Mouse (Mus musculus): ENCODE data around the gene H1fx. TPM values are rescaled to one million over a fixed set of nuclear protein-coding genes. Genes with fewer than 3 reads are reported as not detected.
"Not testable (repeated sequence)": the region's sequence is repeated elsewhere in the genome, so short reads cannot be mapped to it uniquely, and the experiment has no call there.

H1fx gene
- polyA plus RNA-seq, 2 experiments = 61.9 to 118 TPM

- ATAC-seq (ENCODE audit: low FRiP score, low read depth) = no peak
Measured at GRCm38 (mm10) chr6:88017821-88018220, 36.4 kb upstream of the H1fx start.

GRCm38 (mm10) chr6:88015797-88016196 is 34.4 kb upstream of the H1fx start:
- DNase-seq (ENCODE audit: low spot score) = no peak
- Histone ChIP-seq H3K9ac (ENCODE audit: low read depth, low read length, severe bottlenecking) (no peak overlapping the region), H3K27me3 (ENCODE audit: control insufficient read depth, insufficient read depth, low read length) (no peaks in the 10 kb centered on the region), H3K27ac (replicated peaks; ENCODE audit: low read depth, low read length) (no peak overlapping the region), H3K36me3 (ENCODE audit: control insufficient read depth, insufficient read depth, low read length) (peaks cover 21% of the 10 kb centered on the region), H3K9me3 (ENCODE audit: control insufficient read depth, low read length) (no peaks in the 10 kb centered on the region), H3K4me1 (ENCODE audit: control insufficient read depth, insufficient read depth, low read length) (0 out of 2 replicates have a peak, but pooled peaks cover 11% of the 10 kb centered on the region), H3K4me2 (replicated peaks; ENCODE audit: low read depth, low read length, severe bottlenecking) (no peak overlapping the region), H3K4me3 (replicated peaks; ENCODE audit: low read length) (no peak overlapping the region)
- no peak for TF ChIP-seq POLR2A (IDR thresholded peaks at IDR 0.05; ENCODE audit: borderline replicate concordance, extremely low read depth, insufficient read depth, insufficient read length)
- ATAC-seq (ENCODE audit: low FRiP score, low read depth) = no peak
- WGBS = 73% methylated on average over 2 of the region's 2 CpGs

More at GRCm38 (mm10) chr6:88017821-88018220, 36.4 kb upstream of the H1fx start:
- no peaks in the 10 kb centered on the region for H3K27me3 ChIP-seq (ENCODE audit: control insufficient read depth, insufficient read depth, low read length)
- no peak overlapping the region for H3K4me3 ChIP-seq (replicated peaks; ENCODE audit: low read length)
- 0 out of 2 replicates have a peak, but pooled peaks cover 11% of the 10 kb centered on the region for H3K4me1 ChIP-seq (ENCODE audit: control insufficient read depth, insufficient read depth, low read length)
- H3K27ac ChIP-seq (replicated peaks; ENCODE audit: low read depth, low read length) = no peak overlapping the region
- 57% methylated on average over 4 of the region's 4 CpGs for WGBS
- no peak overlapping the region for H3K9ac ChIP-seq (ENCODE audit: low read depth, low read length, severe bottlenecking)
- no peak for TF ChIP-seq POLR2A (IDR thresholded peaks at IDR 0.05; ENCODE audit: borderline replicate concordance, extremely low read depth, insufficient read depth, insufficient read length)
- peaks cover 6% of the 10 kb centered on the region; the same call in 1 of the 2 replicates for H3K36me3 ChIP-seq (ENCODE audit: control insufficient read depth, insufficient read depth, low read length)
- no peak overlapping the region for H3K4me2 ChIP-seq (replicated peaks; ENCODE audit: low read depth, low read length, severe bottlenecking)
- DNase-seq (ENCODE audit: low spot score) = no peak
- no peaks in the 10 kb centered on the region for H3K9me3 ChIP-seq (ENCODE audit: control insufficient read depth, low read length)

GRCm38 (mm10) chr6:88013456-88013855 is 32.0 kb upstream of the H1fx start:
- Histone ChIP-seq H3K27ac (replicated peaks; ENCODE audit: low read depth, low read length) (no peak overlapping the region), H3K9me3 (ENCODE audit: control insufficient read depth, low read length) (no peaks in the 10 kb centered on the region), H3K9ac (ENCODE audit: low read depth, low read length, severe bottlenecking) (no peak overlapping the region), H3K36me3 (ENCODE audit: control insufficient read depth, insufficient read depth, low read length) (peaks cover 40% of the 10 kb centered on the region), H3K4me3 (replicated peaks; ENCODE audit: low read length) (no peak overlapping the region), H3K4me1 (ENCODE audit: control insufficient read depth, insufficient read depth, low read length) (0 out of 2 replicates have a peak, but pooled peaks cover 6% of the 10 kb centered on the region), H3K27me3 (ENCODE audit: control insufficient read depth, insufficient read depth, low read length) (no peaks in the 10 kb centered on the region), H3K4me2 (replicated peaks; ENCODE audit: low read depth, low read length, severe bottlenecking) (no peak overlapping the region)
- DNase-seq (ENCODE audit: low spot score) (no peak), ATAC-seq (ENCODE audit: low FRiP score, low read depth) (no peak)
- 87% methylated on average over 4 of the region's 4 CpGs for WGBS
- no peak for TF ChIP-seq POLR2A (IDR thresholded peaks at IDR 0.05; ENCODE audit: borderline replicate concordance, extremely low read depth, insufficient read depth, insufficient read length)

- Histone ChIP-seq H3K9ac (ENCODE audit: low read depth, low read length, severe bottlenecking) (no peak overlapping the region), H3K27me3 (ENCODE audit: control insufficient read depth, insufficient read depth, low read length) (no peaks in the 10 kb centered on the region), H3K4me1 (ENCODE audit: control insufficient read depth, insufficient read depth, low read length) (0 out of 2 replicates have a peak, but pooled peaks cover 1% of the 10 kb centered on the region), H3K9me3 (ENCODE audit: control insufficient read depth, low read length) (no peaks in the 10 kb centered on the region), H3K36me3 (ENCODE audit: control insufficient read depth, insufficient read depth, low read length) (peaks cover 48% of the 10 kb centered on the region), H3K4me3 (replicated peaks; ENCODE audit: low read length) (no peak overlapping the region), H3K27ac (replicated peaks; ENCODE audit: low read depth, low read length) (no peak overlapping the region), H3K4me2 (replicated peaks; ENCODE audit: low read depth, low read length, severe bottlenecking) (no peak overlapping the region)
- no peak for TF ChIP-seq POLR2A (IDR thresholded peaks at IDR 0.05; ENCODE audit: borderline replicate concordance, extremely low read depth, insufficient read depth, insufficient read length)
- DNase-seq (ENCODE audit: low spot score) (no peak), ATAC-seq (ENCODE audit: low FRiP score, low read depth) (no peak)
- 76% methylated on average over 2 of the region's 2 CpGs for WGBS
Measured at GRCm38 (mm10) chr6:88012601-88013000, 31.2 kb upstream of the H1fx start.

- peaks cover 60% of the 10 kb centered on the region for H3K36me3 ChIP-seq (ENCODE audit: control insufficient read depth, insufficient read depth, low read length)
- DNase-seq (ENCODE audit: low spot score); H3K4me3 ChIP-seq (replicated peaks; ENCODE audit: low read length); H3K27ac ChIP-seq (replicated peaks; ENCODE audit: low read depth, low read length); H3K27me3 ChIP-seq (ENCODE audit: control insufficient read depth, insufficient read depth, low read length); H3K9me3 ChIP-seq (ENCODE audit: control insufficient read depth, low read length); H3K4me1 ChIP-seq (ENCODE audit: control insufficient read depth, insufficient read depth, low read length); H3K4me2 ChIP-seq (replicated peaks; ENCODE audit: low read depth, low read length, severe bottlenecking); ATAC-seq (ENCODE audit: low FRiP score, low read depth); H3K9ac ChIP-seq (ENCODE audit: low read depth, low read length, severe bottlenecking): not testable (repeated sequence)
- WGBS = 92% methylated on average over 1 of the region's 1 CpGs
Measured at GRCm38 (mm10) chr6:88011106-88011505, 29.7 kb upstream of the H1fx start.

- WGBS = 91% methylated on average over 4 of the region's 4 CpGs
- no peak overlapping the region for H3K27ac ChIP-seq (replicated peaks; ENCODE audit: low read depth, low read length)
- H3K4me1 ChIP-seq (ENCODE audit: control insufficient read depth, insufficient read depth, low read length) = no peaks in the 10 kb centered on the region
- no peaks in the 10 kb centered on the region for H3K27me3 ChIP-seq (ENCODE audit: control insufficient read depth, insufficient read depth, low read length)
- peaks cover 72% of the 10 kb centered on the region for H3K36me3 ChIP-seq (ENCODE audit: control insufficient read depth, insufficient read depth, low read length)
- DNase-seq (ENCODE audit: low spot score) = no peak
- ATAC-seq (ENCODE audit: low FRiP score, low read depth) = no peak
- H3K9ac ChIP-seq (ENCODE audit: low read depth, low read length, severe bottlenecking) = no peak overlapping the region
- no peaks in the 10 kb centered on the region for H3K9me3 ChIP-seq (ENCODE audit: control insufficient read depth, low read length)
- TF ChIP-seq POLR2A (IDR thresholded peaks at IDR 0.05; ENCODE audit: borderline replicate concordance, extremely low read depth, insufficient read depth, insufficient read length) = no peak
- no peak overlapping the region for H3K4me3 ChIP-seq (replicated peaks; ENCODE audit: low read length)
- no peak overlapping the region for H3K4me2 ChIP-seq (replicated peaks; ENCODE audit: low read depth, low read length, severe bottlenecking)
Measured at GRCm38 (mm10) chr6:88009209-88009608, 27.8 kb upstream of the H1fx start.

GRCm38 (mm10) chr6:88004773-88005172 is 23.3 kb upstream of the H1fx start:
- ATAC-seq (ENCODE audit: low FRiP score, low read depth); H3K4me1 ChIP-seq (ENCODE audit: control insufficient read depth, insufficient read depth, low read length): not testable (repeated sequence)
- peaks cover 81% of the 10 kb centered on the region for H3K36me3 ChIP-seq (ENCODE audit: control insufficient read depth, insufficient read depth, low read length)

More at GRCm38 (mm10) chr6:88004773-88005172, 23.3 kb upstream of the H1fx start:
- H3K9me3 ChIP-seq (ENCODE audit: control insufficient read depth, low read length); H3K27ac ChIP-seq (replicated peaks; ENCODE audit: low read depth, low read length); H3K4me3 ChIP-seq (replicated peaks; ENCODE audit: low read length); H3K4me2 ChIP-seq (replicated peaks; ENCODE audit: low read depth, low read length, severe bottlenecking); H3K27me3 ChIP-seq (ENCODE audit: control insufficient read depth, insufficient read depth, low read length); DNase-seq (ENCODE audit: low spot score); H3K9ac ChIP-seq (ENCODE audit: low read depth, low read length, severe bottlenecking): not testable (repeated sequence)
- 92% methylated on average over 12 of the region's 14 CpGs for WGBS
